Mouse (Mus musculus): ENCODE measurements around the gene C130026I21Rik.
"Not testable (repeated sequence)": the region's sequence is repeated elsewhere in the genome, so short reads cannot be mapped to it uniquely, and the experiment has no call there.

GRCm38 (mm10) chr1:85246776-85247460 lies 23.4 kb downstream of the C130026I21Rik start:
- TF ChIP-seq POLR2A, CTCF (IDR thresholded peaks at IDR 0.05; ENCODE audit: extremely low read depth, insufficient read depth, low read length): not testable (repeated sequence)

Measured in cortical plate, adult 2 months (tissue).